Mouse (Mus musculus) CH12.LX (cell line): ENCODE measurements around the gene Fmnl1.

Source experiments
- CTCF ChIP-seq, 2 experiments: IDR thresholded peaks in 1 of 2; conservative IDR thresholded peaks in 1 of 2; 2 replicates each; pipeline ENCODE4 v1.5.1; 2011 to 2012; ENCODE audit warnings: low read depth in 2 of 2, low read length in 2 of 2, improper control_type of control experiment in 1 of 2, inconsistent platforms in 1 of 2, mild to moderate bottlenecking in 1 of 2, moderate library complexity in 1 of 2
- MAX ChIP-seq: IDR thresholded peaks from 2 replicates; pipeline ENCODE4 v1.6.1; 2011; ENCODE audit warnings: low read length, improper control_type of control experiment
- POLR2A ChIP-seq: IDR thresholded peaks from 2 replicates; pipeline ENCODE4 v1.6.1; 2011; ENCODE audit warnings: low read depth, mild to moderate bottlenecking, improper control_type of control experiment, low read length
- SIN3A ChIP-seq: IDR thresholded peaks from 2 replicates; pipeline ENCODE4 v1.6.1; 2012; ENCODE audit warnings: low read length, improper control_type of control experiment, inconsistent platforms
- SMC3 ChIP-seq: IDR thresholded peaks from 2 replicates; pipeline ENCODE4 v1.6.1; 2011; ENCODE audit warnings: low read depth, low read length, improper control_type of control experiment
- TCF12 ChIP-seq: IDR thresholded peaks from 2 replicates; pipeline ENCODE4 v1.6.1; 2014; ENCODE audit warnings: low read depth, mild to moderate bottlenecking, inconsistent platforms, low read length, improper control_type of control experiment

GRCm38 (mm10) chr11:103173041-103173770 is 2.3 kb downstream of the Fmnl1 start:
- TF ChIP-seq TCF12 (no peak), MAX (peak; percentile 65; the same call in 1 of the 2 replicates), CTCF (conservative IDR thresholded peaks at IDR 0.05 in 1 of 2, IDR thresholded peaks at IDR 0.05 in 1 of 2; ENCODE audit: low read depth in 2 of 2, low read length in 2 of 2) (no peak), POLR2A (no peak), SIN3A (0 out of 2 replicates have a peak, but pooled peaks have one; percentile 21), SMC3 (no peak)
